Mouse (Mus musculus) intestine, embryonic 15.5 days (tissue): ENCODE measurements at regions not wholly inside any gene's neighbourhood (a gene's known extent, or its start where the extent isn't known, plus 50 kb on each side); places are given as distances from the start of the nearest gene placed in this dataset.

ENCODE experiments used
- ATAC-seq: fragments of 200-750 bp; cut with Nextera tagmentation; 2 replicates; pipeline ENCODE4 v1.8.0; 2017; ENCODE audit warnings: moderate TSS enrichment, moderate library complexity
- H3K27ac ChIP-seq: fragments of 300-500 bp; sonication (generic); 2 replicates; pipeline ENCODE4 v1.5.1; 2015; ENCODE audit warnings: mild to moderate bottlenecking, inconsistent platforms
- H3K27me3 ChIP-seq: fragments of 300-500 bp; sonication (generic); replicated peaks from 2 replicates; pipeline ENCODE4 v1.6.1; 2015; ENCODE audit warnings: inconsistent platforms
- H3K36me3 ChIP-seq: fragments of 300-500 bp; sonication (generic); 2 replicates; pipeline ENCODE4 v1.6.1; 2015; ENCODE audit warnings: inconsistent platforms
- H3K4me1 ChIP-seq: fragments of 300-500 bp; sonication (generic); replicated peaks from 2 replicates; pipeline ENCODE4 v1.6.1; 2015; ENCODE audit warnings: inconsistent platforms
- H3K4me2 ChIP-seq: fragments of 300-500 bp; sonication (generic); replicated peaks from 2 replicates; pipeline ENCODE4 v1.6.1; 2015; ENCODE audit warnings: mild to moderate bottlenecking, inconsistent platforms
- H3K4me3 ChIP-seq: fragments of 300-500 bp; sonication (generic); replicated peaks from 2 replicates; pipeline ENCODE4 v1.5.1; 2015; ENCODE audit warnings: inconsistent platforms
- H3K9ac ChIP-seq: fragments of 300-500 bp; sonication (generic); 2 replicates; pipeline ENCODE4 v1.6.1; 2015; ENCODE audit warnings: inconsistent platforms
- H3K9me3 ChIP-seq: fragments of 300-500 bp; sonication (generic); 2 replicates; pipeline ENCODE4 v1.6.1; 2016; ENCODE audit warnings: inconsistent platforms
- WGBS: fragments of 180-500 bp; shearing (Covaris S2); methylation state at CpG from one replicate; pipeline ENCODE4 v1.1.7; 2015; 5-methylcytosine and 5-hydroxymethylcytosine counted together

DNA sequence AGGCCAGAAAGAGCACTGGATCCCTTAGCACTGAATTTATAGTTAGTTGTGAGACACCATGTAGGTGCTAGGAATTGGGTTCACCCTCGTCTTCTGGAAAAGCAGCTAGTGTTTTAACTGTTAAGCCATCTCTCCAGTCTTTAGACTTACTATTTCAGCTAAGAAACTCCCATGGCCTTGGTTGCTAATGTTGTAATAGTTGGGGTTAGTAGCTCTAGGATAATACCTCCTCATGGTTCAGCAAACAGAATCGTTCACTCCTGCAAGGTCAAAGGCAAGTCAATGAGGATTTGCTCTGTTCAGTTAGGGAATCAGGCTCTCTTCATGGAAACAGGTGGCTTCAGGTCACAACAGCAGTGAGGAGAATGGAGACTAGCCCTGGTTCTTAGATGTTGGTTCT lies 118.7 kb upstream of the Kbtbd8 start:
- no peak overlapping the region for H3K4me2 ChIP-seq
- no peaks in the 10 kb centered on the region for H3K27me3 ChIP-seq
- H3K27ac ChIP-seq: no peak overlapping the region
- no peaks in the 10 kb centered on the region for H3K4me1 ChIP-seq
- H3K36me3 ChIP-seq: no peaks in the 10 kb centered on the region
- H3K4me3 ChIP-seq: no peak overlapping the region
- 77% methylated on average over 2 of the region's 2 CpGs for WGBS
- no peak overlapping the region for H3K9ac ChIP-seq
- no peaks in the 10 kb centered on the region for H3K9me3 ChIP-seq
- no peak for ATAC-seq

DNA sequence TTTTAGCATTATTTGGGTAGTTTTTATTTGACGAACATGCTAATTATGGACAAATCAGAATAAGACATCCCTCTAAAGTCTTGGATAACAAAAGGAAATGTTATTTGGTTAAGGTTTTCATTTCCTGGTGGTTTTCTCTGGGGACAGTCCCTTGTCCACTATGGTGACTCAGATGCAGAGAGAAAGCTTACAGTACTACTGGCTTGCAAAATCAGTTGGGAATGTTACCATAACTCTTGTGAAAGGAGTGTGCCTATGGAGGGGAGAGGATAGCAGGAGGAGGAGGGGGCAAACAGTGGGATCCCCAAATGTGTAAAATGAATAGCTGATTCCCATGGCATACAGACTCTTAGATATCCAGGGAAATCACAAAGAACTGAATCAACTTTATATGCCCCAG lies 122.7 kb upstream of the Kbtbd8 start:
- ATAC-seq: no peak
- Histone ChIP-seq H3K4me1 (no peaks in the 10 kb centered on the region), H3K9me3 (no peaks in the 10 kb centered on the region), H3K4me2 (no peak overlapping the region), H3K4me3 (no peak overlapping the region), H3K27ac (no peak overlapping the region), H3K27me3 (no peaks in the 10 kb centered on the region), H3K36me3 (no peaks in the 10 kb centered on the region), H3K9ac (no peak overlapping the region)
- 97% methylated on average over 1 of the region's 1 CpGs for WGBS

DNA sequence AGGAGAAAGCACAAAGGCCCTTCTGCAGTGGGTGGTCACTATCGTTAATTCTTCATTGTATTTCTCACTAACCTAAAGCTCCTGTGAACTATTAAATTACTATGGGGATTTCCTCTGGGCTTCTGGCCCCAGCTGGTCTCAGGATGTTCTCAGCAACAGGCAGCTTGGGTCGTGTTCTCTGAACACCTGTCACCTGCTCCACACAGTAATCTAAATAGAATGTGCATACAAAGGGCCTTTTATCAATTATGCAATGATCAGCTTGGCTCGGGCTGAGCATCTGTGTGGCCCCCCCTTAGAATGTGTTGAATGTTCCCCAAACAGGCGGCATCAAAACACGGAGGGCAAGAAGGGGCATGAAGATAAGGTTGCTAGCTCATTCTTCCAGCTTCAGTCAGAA lies 129.6 kb upstream of the Kbtbd8 start:
- 53% methylated on average over 5 of the region's 5 CpGs for WGBS
- Histone ChIP-seq H3K9me3 (no peaks in the 10 kb centered on the region), H3K4me3 (no peak overlapping the region), H3K27ac (no peak overlapping the region), H3K9ac (no peak overlapping the region), H3K4me2 (no peak overlapping the region), H3K4me1 (no peaks in the 10 kb centered on the region), H3K36me3 (no peaks in the 10 kb centered on the region), H3K27me3 (no peaks in the 10 kb centered on the region)
- ATAC-seq: no peak

DNA sequence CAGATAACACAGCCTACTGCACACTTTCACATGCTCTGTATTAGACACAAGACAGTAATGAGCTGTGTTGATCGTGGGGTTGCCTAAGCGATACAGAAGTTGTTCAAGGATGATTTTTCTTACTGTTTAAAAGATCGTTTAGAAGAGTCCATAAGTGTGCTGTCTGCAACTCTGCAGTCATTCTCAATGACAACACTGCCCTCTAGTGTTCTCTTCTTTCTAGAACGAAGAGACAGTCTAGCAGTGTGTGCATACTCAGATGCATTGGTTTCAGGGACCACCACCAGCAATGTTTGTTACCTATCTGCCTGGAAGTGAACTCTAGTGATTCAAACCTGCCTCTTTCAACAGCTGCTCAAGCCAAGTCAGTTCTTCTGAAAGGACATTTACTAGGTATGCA lies 130.7 kb upstream of the Kbtbd8 start:
- Histone ChIP-seq H3K4me2 (no peak overlapping the region), H3K36me3 (no peaks in the 10 kb centered on the region), H3K4me1 (no peaks in the 10 kb centered on the region), H3K9me3 (no peaks in the 10 kb centered on the region), H3K4me3 (no peak overlapping the region), H3K9ac (no peak overlapping the region), H3K27ac (no peak overlapping the region), H3K27me3 (no peaks in the 10 kb centered on the region)
- 9% methylated on average over 4 of the region's 4 CpGs for WGBS
- ATAC-seq: peak; percentile 56; the same call in 1 of the 2 replicates

DNA sequence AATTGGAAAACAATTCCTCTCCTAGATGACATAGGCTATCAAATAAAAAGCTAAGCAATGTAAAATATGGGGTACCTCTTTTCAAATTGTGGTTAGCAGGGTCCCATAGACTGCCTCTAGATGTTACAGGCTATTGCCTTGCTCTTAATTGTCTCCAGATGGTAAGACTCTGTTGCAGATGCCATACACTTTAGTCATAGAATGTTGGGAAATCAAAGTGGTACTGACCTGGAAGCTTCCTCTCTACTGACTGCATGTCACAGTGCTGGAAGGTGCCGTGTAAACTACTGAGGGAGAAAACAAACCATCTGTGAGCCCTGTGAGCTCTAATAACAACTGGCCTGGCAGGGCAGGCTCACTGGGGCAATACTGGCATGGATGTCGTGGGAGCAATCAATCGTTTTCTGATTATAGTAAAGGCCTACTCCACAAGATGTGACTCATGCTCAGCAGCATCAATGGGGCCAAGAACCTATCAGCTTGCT lies 132.6 kb upstream of the Kbtbd8 start:
- ATAC-seq: no peak
- no peaks in the 10 kb centered on the region for H3K9me3 ChIP-seq
- WGBS: 78% methylated on average over 3 of the region's 3 CpGs
- H3K36me3 ChIP-seq: no peaks in the 10 kb centered on the region
- no peak overlapping the region for H3K9ac ChIP-seq
- H3K4me3 ChIP-seq: no peak overlapping the region
- no peaks in the 10 kb centered on the region for H3K4me1 ChIP-seq
- H3K27ac ChIP-seq: no peak overlapping the region
- H3K27me3 ChIP-seq: no peaks in the 10 kb centered on the region
- no peak overlapping the region for H3K4me2 ChIP-seq

DNA sequence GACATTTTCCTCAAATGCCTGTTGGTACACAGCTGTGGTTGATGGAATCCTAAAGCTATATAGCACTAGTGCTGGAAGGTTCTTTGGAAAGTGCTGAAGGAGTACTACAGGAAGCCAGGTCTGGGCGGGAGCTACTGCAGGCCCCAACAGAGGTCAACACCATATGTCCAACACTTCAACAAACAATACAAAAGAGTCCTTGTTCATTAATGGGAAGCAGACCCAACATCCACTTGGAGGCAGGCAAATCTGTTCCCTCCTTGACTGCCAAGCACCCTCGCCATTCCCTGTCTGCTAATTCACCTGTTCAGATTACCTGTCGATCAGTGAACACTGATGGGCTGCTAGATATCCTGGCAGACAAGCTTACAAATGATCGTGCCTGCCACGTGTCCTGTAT lies 148.4 kb upstream of the Kbtbd8 start:
- Histone ChIP-seq H3K27ac (no peak overlapping the region), H3K4me3 (no peak overlapping the region), H3K36me3 (no peaks in the 10 kb centered on the region), H3K4me2 (no peak overlapping the region), H3K9ac (no peak overlapping the region), H3K27me3 (no peaks in the 10 kb centered on the region), H3K4me1 (no peaks in the 10 kb centered on the region), H3K9me3 (no peaks in the 10 kb centered on the region)
- WGBS: 57% methylated on average over 5 of the region's 5 CpGs
- ATAC-seq: no peak

DNA sequence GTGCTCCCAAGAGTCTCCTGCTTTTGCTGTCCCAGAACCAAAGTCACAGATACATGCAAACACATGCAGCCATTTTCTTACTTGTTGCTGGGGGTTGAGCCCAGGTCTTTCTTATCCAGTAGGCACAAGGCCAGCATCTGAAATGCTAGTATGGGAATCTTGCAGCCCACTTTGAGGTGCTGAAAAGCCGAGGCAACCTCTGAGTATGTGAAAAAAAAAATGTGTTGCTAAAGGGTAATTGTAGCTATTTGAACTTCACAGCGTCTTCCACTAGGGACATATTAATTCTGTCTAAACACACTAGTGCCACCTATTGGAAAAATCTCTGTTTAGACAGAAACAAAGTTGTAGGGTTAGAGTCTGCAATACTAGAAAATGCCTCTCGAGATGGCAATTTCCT lies 150.1 kb upstream of the Kbtbd8 start:
- H3K4me1 ChIP-seq: no peaks in the 10 kb centered on the region
- 4% methylated on average over 3 of the region's 3 CpGs for WGBS
- no peak overlapping the region for H3K9ac ChIP-seq
- H3K9me3 ChIP-seq: no peaks in the 10 kb centered on the region
- H3K36me3 ChIP-seq: no peaks in the 10 kb centered on the region
- no peak overlapping the region for H3K4me2 ChIP-seq
- peak; percentile 39; the same call in 1 of the 2 replicates for ATAC-seq
- H3K27ac ChIP-seq: no peak overlapping the region
- no peaks in the 10 kb centered on the region for H3K27me3 ChIP-seq
- no peak overlapping the region for H3K4me3 ChIP-seq

DNA sequence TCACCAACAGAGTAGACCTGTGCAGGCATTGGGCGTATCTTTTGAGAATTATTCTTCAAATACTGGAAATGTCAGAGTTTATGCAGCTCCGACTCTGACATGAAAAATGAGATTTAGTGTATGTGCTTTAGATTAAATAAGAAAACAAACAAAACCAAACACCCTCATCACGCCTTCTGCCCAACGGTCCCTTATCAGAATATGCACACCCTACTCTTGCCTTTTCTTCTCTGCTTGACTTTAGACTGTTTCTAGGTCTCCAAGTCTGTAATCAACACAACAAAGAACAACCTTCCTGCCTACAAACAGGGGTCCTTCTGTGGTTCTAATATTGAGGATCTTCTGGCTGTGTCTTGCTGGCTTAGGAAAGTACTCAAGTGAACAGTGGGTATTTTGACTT lies 153.8 kb upstream of the Kbtbd8 start:
- Histone ChIP-seq H3K9me3 (no peaks in the 10 kb centered on the region), H3K4me2 (no peak overlapping the region), H3K9ac (no peak overlapping the region), H3K27me3 (no peaks in the 10 kb centered on the region), H3K36me3 (no peaks in the 10 kb centered on the region), H3K27ac (no peak overlapping the region), H3K4me3 (no peak overlapping the region), H3K4me1 (no peaks in the 10 kb centered on the region)
- WGBS: 68% methylated on average over 4 of the region's 4 CpGs
- no peak for ATAC-seq

DNA sequence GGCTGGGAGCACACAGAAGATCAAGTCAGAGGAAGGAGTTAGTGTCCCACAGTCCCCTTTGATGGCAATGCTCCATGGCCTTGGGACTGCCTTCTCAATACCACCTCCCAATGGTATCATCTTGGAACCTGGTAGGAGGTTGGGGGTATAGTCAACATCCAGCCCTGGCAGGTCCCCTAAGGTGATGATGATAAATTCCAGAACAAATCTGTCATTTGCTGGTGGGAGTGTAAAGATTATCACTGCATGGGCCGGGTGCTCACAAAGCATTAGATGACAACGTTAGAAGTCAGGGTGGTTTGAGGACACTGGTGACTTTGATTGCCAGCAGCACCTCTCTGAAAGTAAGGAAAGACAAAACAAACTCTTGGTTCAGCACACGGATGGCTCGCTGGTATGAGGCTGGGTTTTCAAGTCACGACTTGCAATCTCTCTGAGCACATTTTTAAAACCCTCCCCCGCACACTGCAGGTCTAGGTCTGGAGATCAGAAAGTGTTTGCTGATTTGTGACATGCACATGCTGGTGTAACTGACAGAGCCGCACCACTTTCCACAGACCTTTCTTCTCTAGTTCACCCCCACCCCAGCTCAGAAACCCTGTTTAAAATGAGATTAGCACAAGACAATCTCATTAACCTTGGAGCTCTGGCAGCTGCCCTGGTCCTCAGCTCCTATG lies 154.5 kb upstream of the Kbtbd8 start:
- 54% methylated on average over 7 of the region's 7 CpGs for WGBS
- no peaks in the 10 kb centered on the region for H3K9me3 ChIP-seq
- no peak overlapping the region for H3K27ac ChIP-seq
- no peak overlapping the region for H3K9ac ChIP-seq
- H3K4me3 ChIP-seq: no peak overlapping the region
- ATAC-seq: no peak
- no peaks in the 10 kb centered on the region for H3K36me3 ChIP-seq
- no peaks in the 10 kb centered on the region for H3K4me1 ChIP-seq
- H3K27me3 ChIP-seq: no peaks in the 10 kb centered on the region
- H3K4me2 ChIP-seq: no peak overlapping the region

DNA sequence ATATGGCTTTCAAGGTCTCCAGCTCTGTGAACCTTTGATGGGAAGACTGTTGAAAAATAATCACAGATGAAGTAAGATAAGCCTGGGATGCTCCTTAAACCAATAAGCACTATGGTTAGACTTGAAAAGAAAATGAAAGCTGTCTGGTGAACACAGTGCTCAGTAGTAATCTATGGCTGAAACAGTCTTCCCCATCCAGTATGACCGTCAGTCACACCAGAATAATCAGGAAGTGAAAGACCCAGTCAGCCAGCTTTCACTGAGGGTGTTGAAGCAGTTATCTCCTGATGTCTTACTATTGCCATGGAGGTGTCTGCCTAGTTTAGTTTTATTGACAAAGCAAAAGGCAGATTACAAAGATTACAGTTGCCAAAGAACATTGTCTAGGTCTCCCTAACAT lies 155.2 kb upstream of the Kbtbd8 start:
- Histone ChIP-seq H3K4me2 (no peak overlapping the region), H3K27me3 (no peaks in the 10 kb centered on the region), H3K4me3 (no peak overlapping the region), H3K36me3 (no peaks in the 10 kb centered on the region), H3K9ac (no peak overlapping the region), H3K27ac (no peak overlapping the region), H3K9me3 (no peaks in the 10 kb centered on the region), H3K4me1 (no peaks in the 10 kb centered on the region)
- 72% methylated on average over 1 of the region's 1 CpGs for WGBS
- no peak for ATAC-seq

DNA sequence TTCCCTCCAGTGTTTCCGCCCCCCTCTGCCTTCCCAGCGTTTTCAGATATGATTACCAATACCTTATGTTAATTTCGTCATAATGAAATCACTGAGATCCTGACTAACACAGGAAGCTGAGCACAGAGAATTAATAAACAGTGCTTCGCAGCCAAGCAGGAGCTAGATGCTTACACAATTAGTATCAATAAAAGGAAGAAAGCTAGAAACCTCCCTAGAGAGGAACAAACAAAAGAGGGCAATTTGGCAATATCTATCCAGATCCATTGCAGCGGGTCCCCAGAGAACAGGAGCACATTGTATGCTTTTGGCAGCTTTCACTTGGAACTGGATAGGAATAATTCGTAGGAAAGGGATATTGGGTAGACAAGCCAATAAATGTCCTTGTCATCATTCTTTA lies 159.1 kb upstream of the Kbtbd8 start:
- no peak overlapping the region for H3K9ac ChIP-seq
- no peaks in the 10 kb centered on the region for H3K9me3 ChIP-seq
- no peak overlapping the region for H3K4me3 ChIP-seq
- ATAC-seq: no peak
- H3K27ac ChIP-seq: no peak overlapping the region
- no peak overlapping the region for H3K4me2 ChIP-seq
- no peaks in the 10 kb centered on the region for H3K4me1 ChIP-seq
- H3K27me3 ChIP-seq: no peaks in the 10 kb centered on the region
- no peaks in the 10 kb centered on the region for H3K36me3 ChIP-seq
- 69% methylated on average over 6 of the region's 6 CpGs for WGBS

DNA sequence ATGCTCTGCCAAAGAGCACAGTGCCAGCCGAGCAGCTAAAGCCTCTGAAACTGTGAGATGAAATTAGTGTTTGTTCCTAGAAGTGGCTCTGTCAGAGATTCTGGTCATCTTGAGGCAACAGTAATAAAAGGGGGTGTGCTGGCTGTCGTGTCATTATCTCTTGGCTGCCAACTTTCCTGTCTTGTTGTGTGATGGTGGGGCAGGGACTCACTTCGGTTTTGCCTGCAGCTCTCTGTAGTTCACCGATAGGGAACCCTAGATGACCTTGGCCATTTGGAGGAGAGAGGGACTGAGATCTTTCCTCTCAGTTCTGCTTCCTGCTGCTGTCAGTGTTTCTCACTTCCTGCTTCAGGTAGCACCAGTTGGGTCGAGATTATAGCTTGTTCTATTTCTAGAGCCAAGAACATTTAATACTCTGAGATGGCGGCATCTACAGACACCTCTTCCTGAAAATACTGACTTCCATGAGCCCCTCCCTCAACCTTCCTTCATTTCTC lies 159.8 kb upstream of the Kbtbd8 start:
- Histone ChIP-seq H3K27ac (no peak overlapping the region), H3K4me3 (no peak overlapping the region), H3K4me2 (no peak overlapping the region), H3K9ac (no peak overlapping the region), H3K27me3 (no peaks in the 10 kb centered on the region), H3K4me1 (no peaks in the 10 kb centered on the region), H3K9me3 (no peaks in the 10 kb centered on the region), H3K36me3 (no peaks in the 10 kb centered on the region)
- ATAC-seq: no peak
- 74% methylated on average over 6 of the region's 6 CpGs for WGBS

DNA sequence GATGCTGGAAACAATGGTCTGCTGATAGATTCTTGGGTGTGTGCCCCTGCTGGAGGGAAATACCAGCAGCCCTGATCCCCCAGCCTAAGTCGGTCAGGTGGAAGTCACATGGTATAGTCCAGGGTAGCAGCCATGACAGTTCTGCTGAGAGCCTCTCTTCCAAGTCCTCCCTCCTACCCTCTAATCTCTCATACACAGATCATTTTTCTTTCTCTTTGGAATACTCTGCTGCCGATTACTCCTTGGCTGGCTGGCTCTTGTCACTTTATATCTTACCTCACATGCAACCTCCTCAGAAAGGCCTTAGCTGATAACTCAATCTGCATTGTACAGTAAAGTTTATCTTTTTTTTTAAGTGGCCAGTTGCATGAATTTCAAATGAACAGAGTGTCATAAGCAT lies 162.5 kb upstream of the Kbtbd8 start:
- ATAC-seq: no peak
- H3K36me3 ChIP-seq: no peaks in the 10 kb centered on the region
- 71% methylated on average over 2 of the region's 2 CpGs for WGBS
- no peak overlapping the region for H3K9ac ChIP-seq
- H3K4me3 ChIP-seq: no peak overlapping the region
- H3K27me3 ChIP-seq: no peaks in the 10 kb centered on the region
- H3K27ac ChIP-seq: no peak overlapping the region
- no peak overlapping the region for H3K4me2 ChIP-seq
- H3K9me3 ChIP-seq: no peaks in the 10 kb centered on the region
- H3K4me1 ChIP-seq: no peaks in the 10 kb centered on the region
